Comparison of ENCODE assay signal across 22 mouse cellular contexts in the genomic region with DNA sequence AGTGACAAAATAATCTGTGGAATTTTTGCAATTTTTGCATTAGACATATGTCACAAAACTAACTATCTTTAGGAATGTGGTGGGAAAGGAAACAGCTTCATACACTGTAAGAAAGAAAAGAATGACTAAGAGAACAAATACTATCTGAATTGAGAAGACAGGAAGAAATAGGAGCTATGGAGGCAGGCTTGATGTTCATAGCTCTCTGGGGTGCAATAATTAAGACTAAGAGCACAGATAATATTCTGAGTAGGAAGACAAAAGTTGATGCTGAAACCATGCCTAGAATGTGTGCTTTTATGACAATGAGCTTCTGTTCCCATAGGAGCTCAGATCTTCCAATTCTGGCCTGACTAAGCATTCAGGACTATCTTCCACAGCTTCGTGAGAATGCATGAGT.
"Had no signal": no experiment of that assay in that cellular context is flagged by ENCODE, and none has a peak within 500 bp of the region (broad histone marks: within the 10 kb centered on the region; RNA-seq: fewer than 3 reads in every experiment).

No protein-coding gene starts in this region.

- H3K9me3 ChIP-seq: kidney, embryonic 15.5 days; limb, embryonic 15.5 days; midbrain, embryonic 12.5 days; midbrain, embryonic 15.5 days; neural tube, embryonic 12.5 days; neural tube, embryonic 15.5 days had no signal

- H3K27ac ChIP-seq: kidney, embryonic 15.5 days; limb, embryonic 15.5 days; liver, embryonic 14.5 days; macrophage; midbrain, embryonic 12.5 days; midbrain, embryonic 15.5 days; neural tube, embryonic 12.5 days; neural tube, embryonic 15.5 days; stomach, postnatal 0 days had no signal

- H3K9ac ChIP-seq: kidney, embryonic 15.5 days; limb, embryonic 15.5 days; liver, embryonic 14.5 days; liver, postnatal 0 days; lung, embryonic 14.5 days; midbrain, embryonic 12.5 days; midbrain, embryonic 15.5 days; neural tube, embryonic 12.5 days; neural tube, embryonic 15.5 days had no signal

- DNase-seq: kidney, adult 2 months; kidney, postnatal 36 days; liver, postnatal 0 days; right cerebral cortex, adult 18-20 months; right cerebral cortex, postnatal 14 days; right cerebral cortex, postnatal 4 days; thymus, adult 2 months; thymus, postnatal 14 days; thymus, postnatal 4 days had no signal

- ATAC-seq: intestine, postnatal 0 days; liver, postnatal 0 days; lung, postnatal 0 days; midbrain, embryonic 15.5 days had no signal

- H3K4me1 ChIP-seq: kidney, embryonic 15.5 days; limb, embryonic 15.5 days; midbrain, embryonic 12.5 days; midbrain, embryonic 15.5 days; neural tube, embryonic 12.5 days; neural tube, embryonic 15.5 days had no signal

- H3K27me3 ChIP-seq: kidney, embryonic 15.5 days; limb, embryonic 15.5 days; midbrain, embryonic 12.5 days; midbrain, embryonic 15.5 days; neural tube, embryonic 12.5 days; neural tube, embryonic 15.5 days had no signal

- H3K36me3 ChIP-seq: kidney, embryonic 15.5 days; limb, embryonic 15.5 days; midbrain, embryonic 12.5 days; midbrain, embryonic 15.5 days; neural tube, embryonic 12.5 days; neural tube, embryonic 15.5 days had no signal

- H3K4me3 ChIP-seq: kidney, embryonic 15.5 days; limb, embryonic 15.5 days; midbrain, embryonic 12.5 days; midbrain, embryonic 15.5 days; neural tube, embryonic 12.5 days; neural tube, embryonic 15.5 days had no signal

- H3K4me2 ChIP-seq: kidney, embryonic 15.5 days; limb, embryonic 15.5 days; liver, embryonic 11.5 days; lung, embryonic 14.5 days; midbrain, embryonic 12.5 days; midbrain, embryonic 15.5 days; neural tube, embryonic 12.5 days; neural tube, embryonic 15.5 days had no signal
